Mouse (Mus musculus) lung, postnatal 0 days (tissue): ENCODE measurements around the gene Atg13.

Experiments used
- CTCF ChIP-seq: IDR thresholded peaks from 2 replicates; pipeline ENCODE4 v1.5.1; 2016; ENCODE audit warnings: antibody characterized with exemption, mild to moderate bottlenecking
- EP300 ChIP-seq: IDR thresholded peaks from 2 replicates; pipeline ENCODE4 v1.6.1; 2016; ENCODE audit warnings: antibody characterized with exemption, mild to moderate bottlenecking, control low read depth

DNA sequence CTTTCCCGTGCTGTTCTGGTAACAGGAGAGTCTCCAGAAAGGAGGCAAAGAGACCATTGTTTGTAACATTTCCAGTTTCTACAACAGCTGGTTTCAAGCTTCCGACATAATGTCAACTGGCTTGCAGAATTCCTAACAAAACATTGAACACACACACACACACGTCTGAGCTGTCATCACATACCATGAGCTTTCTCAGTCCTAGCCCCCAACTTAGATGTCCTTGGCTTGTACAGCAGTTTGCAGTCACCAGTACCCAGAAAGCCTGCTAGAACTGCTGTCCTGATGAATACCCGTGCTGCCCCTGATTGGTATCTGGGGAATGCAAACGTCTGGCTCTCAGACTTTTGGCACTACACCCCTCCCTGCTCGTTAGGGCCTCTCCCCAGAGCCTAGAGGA lies 54.5 kb downstream of the Atg13 start:
- TF ChIP-seq EP300 (peak; percentile 41; the same call in 1 of the 2 replicates), CTCF (no peak)
